Mouse (Mus musculus) ES-Bruce4 (cell line): ENCODE data around the gene BC067074.

Source experiments
- CTCF ChIP-seq: IDR thresholded peaks from one replicate; pipeline ENCODE4 v1.8.1; 2011; ENCODE audit warnings: low read depth, low read length
- EP300 ChIP-seq: IDR thresholded peaks from 2 replicates; pipeline ENCODE4 v1.6.1; 2011; ENCODE audit warnings: low read depth, low read length; ENCODE audit not compliant: insufficient read depth
- POLR2A ChIP-seq: IDR thresholded peaks from one replicate; pipeline ENCODE4 v1.8.1; 2011; ENCODE audit warnings: low read length; ENCODE audit not compliant: insufficient read depth

DNA sequence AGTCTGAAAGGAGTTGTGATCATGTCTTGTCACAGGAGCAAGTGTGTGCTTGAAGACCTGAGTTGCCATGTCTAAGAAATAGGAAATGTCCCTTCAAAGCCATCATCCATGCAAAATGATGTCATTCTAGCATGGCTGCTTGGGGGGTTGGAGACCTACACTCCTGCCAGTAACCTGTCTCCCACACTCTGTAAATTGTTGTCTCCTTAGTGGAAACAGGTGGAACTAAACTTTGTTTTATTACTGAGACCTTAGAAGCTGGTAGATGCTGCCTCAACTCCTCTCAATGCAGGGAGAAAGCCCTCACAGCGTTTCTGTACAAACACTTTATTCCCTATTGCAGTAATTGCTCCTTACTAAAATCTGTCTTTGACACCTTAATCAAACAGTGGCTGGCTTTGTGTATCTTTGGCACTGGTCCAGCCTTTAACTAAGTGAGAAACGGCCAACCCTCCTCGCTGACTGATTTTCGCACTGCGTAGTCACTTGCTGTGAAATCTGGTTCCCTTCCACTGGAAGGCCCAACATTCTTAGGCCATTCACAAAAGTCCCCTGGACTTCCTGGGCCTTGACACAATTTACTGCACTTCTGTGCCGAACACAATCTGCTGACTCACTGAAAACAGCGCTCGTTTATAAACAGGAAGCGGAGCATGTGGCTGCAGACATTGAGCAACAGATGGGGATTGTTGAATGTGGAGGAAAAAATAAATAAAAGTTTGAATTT, 125.0 kb downstream of the BC067074 start:
- TF ChIP-seq POLR2A (no peak), EP300 (no peak), CTCF (no peak)
